Mouse (Mus musculus) heart, postnatal 25 days (tissue): ENCODE measurements around the gene Ppm1h. TPM values are rescaled to one million over a fixed set of nuclear protein-coding genes. Genes with fewer than 3 reads are reported as not detected.

Experiments used
- DNase-seq: peaks from one replicate; pipeline ENCODE4 v3.0.0; 2022; ENCODE audit warnings: low spot score
- intact Hi-C: fragments of 180-260 bp; cut with DNase I; formaldehyde crosslinking; loops from one replicate; pipeline ENCODE4 v1.15.1; 2025
- total RNA-seq, 2 experiments: library from RNA; stranded (reverse); gene quantifications; 2 replicates each; pipeline ENCODE4 v1.2.3; 2021

Ppm1h gene
- total RNA-seq, 2 experiments from 2014 or later = 6.8 to 7.3 TPM

DNA sequence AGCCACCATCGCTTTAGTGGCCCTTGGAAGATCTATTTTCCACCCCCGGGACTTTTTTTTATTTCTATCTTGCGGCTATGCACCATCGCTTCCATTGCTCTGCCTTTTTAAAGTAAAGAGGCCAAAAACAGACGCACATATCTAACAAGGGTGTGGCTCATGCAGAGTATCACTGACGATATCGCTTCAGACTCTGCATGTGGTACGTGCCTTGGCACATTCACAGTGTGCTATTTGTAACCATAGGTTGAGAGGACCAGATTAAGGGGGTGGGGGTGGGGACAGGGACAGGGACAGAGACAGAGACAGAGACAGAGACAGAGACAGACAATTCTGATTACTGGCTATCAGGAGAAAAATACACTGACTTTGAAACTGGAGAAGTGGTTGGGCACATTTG is 164.4 kb downstream of the Ppm1h start:
- DNase-seq = no peak
- intact Hi-C loops = no loop called here

DNA sequence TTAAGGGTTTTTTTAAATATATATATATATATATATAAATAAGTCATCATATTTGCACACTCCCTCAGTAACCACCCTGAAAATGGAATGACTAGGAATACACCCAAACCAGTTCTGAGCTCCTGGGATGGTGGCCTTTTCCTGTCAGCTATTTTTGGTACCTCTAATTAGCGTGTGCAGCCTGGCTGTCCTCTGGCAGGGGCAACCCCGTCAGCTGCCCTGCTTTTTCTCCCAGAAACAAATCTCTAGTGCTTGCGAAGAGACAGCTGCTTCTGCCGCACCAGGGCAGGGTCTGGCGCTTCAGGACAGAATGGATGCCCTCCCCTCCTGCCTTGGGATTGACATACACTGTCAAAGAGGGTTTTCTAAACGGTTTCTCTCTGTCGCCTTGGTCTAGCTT is 166.9 kb downstream of the Ppm1h start:
- DNase-seq = no peak
- intact Hi-C loops = no loop called here

- intact Hi-C loops = no loop called here
- DNase-seq = no peak
Observed at GRCm38 (mm10) chr10:122846476-122846875, 167.9 kb downstream of the Ppm1h start.

DNA sequence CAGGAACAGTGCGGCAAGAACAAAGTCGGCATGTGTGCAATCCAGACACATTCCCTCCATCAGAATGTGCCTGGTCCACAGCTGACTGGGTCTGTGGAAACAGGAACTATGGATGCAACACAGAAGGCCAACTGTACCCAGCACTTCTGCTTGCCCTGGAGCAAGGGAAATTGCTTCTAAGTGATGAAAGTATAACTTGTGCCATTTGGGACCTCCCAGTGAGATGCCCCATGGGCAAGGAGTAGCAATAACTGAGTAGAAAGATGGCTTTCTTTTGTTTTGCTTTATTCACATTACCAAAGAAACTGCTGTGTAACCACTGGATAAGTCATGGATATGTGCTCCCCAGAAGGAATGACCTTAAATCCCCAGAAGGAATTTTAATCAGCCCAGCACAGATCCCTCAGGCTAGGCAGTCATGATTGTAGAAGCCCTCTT is 169.5 kb downstream of the Ppm1h start:
- DNase-seq = no peak
- intact Hi-C loops = no loop called here

DNA sequence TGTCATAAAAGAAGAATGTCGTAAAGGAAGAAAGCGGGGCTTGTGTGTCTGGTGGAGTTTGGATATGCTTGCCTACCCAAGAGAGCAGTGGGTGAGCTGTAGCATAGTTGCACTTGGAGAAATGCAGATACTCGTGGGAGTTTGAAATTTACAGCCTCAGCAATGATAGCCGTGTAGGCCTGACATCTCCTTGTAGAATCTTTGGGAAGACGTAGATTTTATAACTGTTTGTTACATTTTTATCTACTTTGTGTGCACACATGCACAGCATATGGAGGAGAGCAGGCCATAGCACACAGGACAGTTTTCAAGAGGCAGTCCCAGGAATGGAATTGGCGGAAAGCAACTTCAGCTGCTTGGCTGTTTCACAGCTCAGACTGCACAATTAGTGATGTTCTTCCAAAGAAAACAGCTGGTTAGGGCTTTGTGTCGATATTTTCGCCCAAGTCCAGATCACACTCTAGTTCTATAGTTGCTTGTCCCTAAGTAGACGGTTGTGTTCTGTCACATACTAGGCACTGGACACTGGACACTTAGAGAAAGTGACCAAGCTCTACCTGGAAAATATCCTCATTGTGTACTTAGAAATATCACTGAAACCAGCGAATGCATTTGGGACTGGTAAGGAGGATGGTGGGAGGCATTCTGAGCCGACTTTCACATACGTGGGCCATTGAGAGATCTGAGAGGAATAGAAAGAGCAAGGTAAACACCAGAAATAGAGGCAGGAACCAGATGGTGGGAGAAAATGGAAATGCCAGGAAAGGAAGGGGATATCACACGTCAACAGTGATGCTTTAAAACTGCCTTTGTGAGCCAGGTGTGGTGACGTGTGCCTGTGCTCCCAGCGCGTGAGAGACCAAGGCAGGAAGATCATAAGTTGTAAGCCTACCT is 173.0 kb downstream of the Ppm1h start:
- DNase-seq = no peak
- intact Hi-C loops = no loop called here

DNA sequence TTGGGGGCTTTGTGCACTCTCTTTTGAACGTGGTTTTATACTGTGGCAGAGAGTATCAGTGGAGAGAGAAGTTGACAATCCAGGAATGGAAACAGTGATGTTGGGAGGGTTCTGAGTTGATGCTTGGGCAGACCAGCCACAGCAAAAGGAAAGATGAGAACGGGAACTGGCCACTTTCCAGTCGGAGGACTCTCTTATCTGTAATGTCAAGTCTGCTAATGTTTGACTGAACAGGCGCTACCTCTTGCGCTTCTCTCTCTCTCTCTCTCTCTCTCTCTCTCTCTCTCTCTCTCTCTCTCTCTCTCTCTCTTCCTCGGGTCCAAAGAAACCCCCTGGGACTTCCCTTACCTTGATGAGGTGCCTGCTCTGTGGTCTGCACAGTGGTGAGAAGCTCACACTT is 176.0 kb downstream of the Ppm1h start:
- no peak for DNase-seq
- intact Hi-C loops = no loop called here

- DNase-seq = no peak
- intact Hi-C loops = loop anchor here (5.0 kb wide), 1 partner anchor 37 kb away; no protein-coding TSS in a partner anchor
Observed at GRCm38 (mm10) chr10:122855149-122855548, 176.6 kb downstream of the Ppm1h start.

- intact Hi-C loops = loop anchor here (5.0 kb wide), 1 partner anchor 36 kb away; no protein-coding TSS in a partner anchor
Observed at GRCm38 (mm10) chr10:122856040-122856764, 177.6 kb downstream of the Ppm1h start.

DNA sequence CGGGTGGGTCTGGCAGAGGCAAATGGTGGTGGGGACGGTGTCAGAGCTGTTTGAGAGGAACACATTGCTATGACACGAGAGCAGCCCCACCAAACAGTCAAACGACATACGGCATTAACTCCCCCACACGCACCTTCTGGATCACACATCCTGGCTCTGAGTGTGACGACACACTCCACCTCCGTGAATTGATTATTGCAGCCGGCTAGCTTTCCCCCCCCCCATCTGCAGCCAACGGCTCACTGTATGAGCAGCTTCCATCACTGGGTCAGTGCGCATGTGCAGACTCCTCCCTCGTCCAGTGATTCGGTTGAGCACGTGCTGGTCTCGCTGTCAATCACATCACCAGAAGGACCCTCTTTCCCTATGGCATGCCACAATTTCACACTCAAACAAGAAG is 178.6 kb downstream of the Ppm1h start:
- intact Hi-C loops = loop anchor here (5.0 kb wide), 1 partner anchor 35 kb away; no protein-coding TSS in a partner anchor
- no peak for DNase-seq

More at GRCm38 (mm10) chr10:122856040-122856764, 177.6 kb downstream of the Ppm1h start:
- no peak for DNase-seq

DNA sequence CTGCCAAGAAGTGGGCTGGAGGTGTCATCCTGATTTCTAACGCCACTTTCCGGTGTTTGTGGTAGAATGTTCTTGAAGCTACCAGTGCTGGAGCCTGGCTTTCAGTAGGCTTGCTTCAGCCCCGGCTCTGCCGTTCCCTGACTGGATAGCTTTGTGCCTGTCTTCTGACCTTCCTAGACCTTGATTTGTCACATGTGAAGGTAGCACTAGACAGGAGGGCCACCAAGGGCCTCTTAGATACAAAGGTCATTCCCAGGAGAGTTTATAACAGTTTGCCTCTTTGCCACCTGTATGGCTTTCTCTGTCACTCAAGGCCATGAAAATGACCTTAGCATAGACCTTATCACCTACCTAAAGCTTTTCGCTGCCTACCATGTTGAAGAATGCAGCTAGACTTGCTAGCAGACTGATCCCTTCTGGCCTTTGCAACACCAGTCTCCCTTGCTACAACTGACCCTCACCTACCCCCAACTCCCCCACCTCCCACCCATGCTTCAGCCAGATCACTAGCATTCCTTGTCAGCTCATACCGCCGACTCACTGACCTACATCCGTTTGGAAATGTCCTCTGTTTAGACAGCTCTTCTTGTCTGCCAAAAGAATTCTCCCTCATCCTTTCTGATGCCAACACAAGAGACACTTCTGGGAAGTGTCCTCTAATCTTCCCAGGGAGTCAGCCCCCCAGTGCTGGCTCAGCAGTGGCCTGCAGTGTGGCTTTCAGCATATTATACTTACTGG is 180.5 kb downstream of the Ppm1h start:
- intact Hi-C loops = loop anchor here (5.0 kb wide), 1 partner anchor 33 kb away; no protein-coding TSS in a partner anchor
- no peak for DNase-seq

DNA sequence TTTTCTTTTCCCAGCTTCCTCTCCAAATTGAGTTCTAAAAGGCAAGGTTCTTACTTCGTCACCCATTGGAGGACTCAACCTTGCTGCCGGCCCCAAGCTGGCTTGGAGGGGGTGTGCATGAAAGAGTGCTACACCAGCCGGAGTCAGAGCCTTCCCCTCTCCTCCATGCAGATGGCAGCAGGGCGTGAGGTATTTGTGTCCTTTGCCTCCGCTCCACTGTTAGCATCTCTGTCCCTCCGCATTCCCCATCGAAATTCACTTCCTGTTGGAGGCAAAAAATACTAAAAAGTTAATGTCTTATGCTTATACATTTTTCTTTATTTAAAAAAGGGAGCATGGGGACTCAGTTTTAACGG is 181.1 kb downstream of the Ppm1h start:
- DNase-seq = no peak
- intact Hi-C loops = loop anchor here (5.0 kb wide), 1 partner anchor 33 kb away; no protein-coding TSS in a partner anchor

DNA sequence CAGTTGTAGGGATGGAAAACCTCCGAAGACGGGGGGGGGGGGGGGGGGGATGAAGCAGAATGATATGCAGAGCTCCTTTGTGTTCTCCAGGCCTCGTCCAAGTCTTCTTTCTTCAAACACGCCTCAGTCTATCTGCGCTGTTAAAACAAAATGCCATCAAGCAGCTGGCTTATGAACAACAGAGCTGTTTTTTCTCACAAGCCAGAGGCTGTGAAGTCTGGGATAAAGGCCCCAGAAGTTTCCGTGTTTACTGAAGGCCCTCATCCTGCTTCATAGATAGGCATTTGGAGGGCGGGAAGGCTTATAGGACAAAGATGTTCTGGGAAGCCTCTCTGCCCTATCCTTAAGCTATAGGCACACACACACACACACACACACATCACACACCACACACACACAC is 181.5 kb downstream of the Ppm1h start:
- intact Hi-C loops = no loop called here
- DNase-seq = no peak

- intact Hi-C loops = no loop called here
- DNase-seq = no peak
Observed at GRCm38 (mm10) chr10:122861696-122862385, 183.3 kb downstream of the Ppm1h start.

GRCm38 (mm10) chr10:122862386-122863023 is 183.9 kb downstream of the Ppm1h start:
- intact Hi-C loops = no loop called here
- no peak for DNase-seq

- DNase-seq = no peak
- intact Hi-C loops = no loop called here
Observed at GRCm38 (mm10) chr10:122869865-122870503, 191.4 kb downstream of the Ppm1h start.

DNA sequence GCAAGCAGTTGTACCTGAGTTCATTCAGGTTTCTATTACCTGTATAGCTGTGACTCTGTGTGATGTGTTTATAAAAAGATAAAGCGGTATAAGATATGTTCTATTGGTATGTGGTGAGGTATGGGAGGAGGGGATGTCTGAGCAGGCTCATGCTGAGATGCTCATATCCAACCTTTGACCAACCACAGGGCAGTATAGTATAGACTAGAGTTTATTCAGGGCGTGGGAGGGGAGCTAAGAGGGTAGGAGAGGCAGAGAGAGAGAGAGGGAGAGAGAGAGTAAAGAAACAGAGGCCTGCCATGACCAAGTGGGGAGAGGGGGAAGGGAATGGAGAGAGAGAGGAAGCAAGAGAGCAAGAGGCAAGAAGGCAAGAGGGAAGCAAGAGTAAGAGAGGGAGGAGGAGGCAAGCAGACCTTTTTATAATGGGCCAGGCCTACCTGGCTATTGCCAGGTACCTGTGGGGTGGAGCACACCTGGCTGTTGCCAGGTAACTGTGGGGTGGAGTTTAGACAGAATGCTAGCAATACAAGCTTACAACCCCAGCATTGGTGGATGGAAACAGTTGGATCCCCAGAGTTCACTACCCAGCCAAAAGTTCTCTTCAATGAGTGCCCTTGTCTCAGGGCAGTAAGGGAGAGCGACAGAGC is 192.4 kb downstream of the Ppm1h start:
- no peak for DNase-seq
- intact Hi-C loops = no loop called here

- no peak for DNase-seq
- intact Hi-C loops = no loop called here
Observed at GRCm38 (mm10) chr10:122872720-122873119, 194.2 kb downstream of the Ppm1h start.

GRCm38 (mm10) chr10:122876964-122877363 is 198.4 kb downstream of the Ppm1h start:
- intact Hi-C loops = no loop called here
- no peak for DNase-seq
